Mouse (Mus musculus) heart, embryonic 14.5 days (tissue): ENCODE measurements around the gene Golga3. TPM values are rescaled to one million over a fixed set of nuclear protein-coding genes. Genes with fewer than 3 reads are reported as not detected.

ENCODE experiments used
- ATAC-seq: fragments of 200-750 bp; cut with Nextera tagmentation; 2 replicates; pipeline ENCODE4 v1.8.0; 2017; ENCODE audit warnings: low read depth, moderate TSS enrichment; ENCODE audit not compliant: insufficient number of reproducible peaks, insufficient read depth, low FRiP score
- H3K27ac ChIP-seq, 2 experiments: fragments of 200-500 bp in 1 of 2; fragments of 300-500 bp in 1 of 2; sonication (generic) in 1 of 2; replicated peaks in 1 of 2; 2 replicates each; pipeline ENCODE4 v1.5.1; 2012 to 2014; ENCODE audit warnings: low read depth in 2 of 2, low read length in 2 of 2, control low read depth in 1 of 2, mild to moderate bottlenecking in 1 of 2, mixed read lengths in 1 of 2; ENCODE audit not compliant: control insufficient read depth in 1 of 2, insufficient read depth in 1 of 2
- H3K27me3 ChIP-seq: fragments of 300-500 bp; sonication (generic); 2 replicates; pipeline ENCODE4 v1.6.1; 2014; ENCODE audit warnings: mild to moderate bottlenecking, low read length, control low read depth; ENCODE audit not compliant: control insufficient read depth, insufficient read depth
- H3K36me3 ChIP-seq: fragments of 300-500 bp; sonication (generic); 2 replicates; pipeline ENCODE4 v1.6.1; 2014; ENCODE audit warnings: mild to moderate bottlenecking, control low read depth, low read length, mixed read lengths; ENCODE audit not compliant: control insufficient read depth, insufficient read depth
- H3K4me1 ChIP-seq, 2 experiments: fragments of 200-500 bp in 1 of 2; fragments of 300-500 bp in 1 of 2; sonication (generic) in 1 of 2; 2 replicates each; pipeline ENCODE4 v1.6.1; 2012 to 2014; ENCODE audit warnings: low read length in 2 of 2, control low read depth in 1 of 2, mixed read lengths in 1 of 2; ENCODE audit not compliant: control insufficient read depth in 2 of 2, insufficient read depth in 2 of 2
- H3K4me2 ChIP-seq: fragments of 300-500 bp; sonication (generic); 2 replicates; pipeline ENCODE4 v1.6.1; 2014; ENCODE audit warnings: mild to moderate bottlenecking, low read length
- H3K4me3 ChIP-seq, 2 experiments: fragments of 200-500 bp in 1 of 2; fragments of 300-500 bp in 1 of 2; sonication (generic) in 1 of 2; 2 replicates each; pipeline ENCODE4 v1.5.1; 2012 to 2014; ENCODE audit warnings: low read length in 2 of 2, mild to moderate bottlenecking in 2 of 2, control low read depth in 1 of 2, low read depth in 1 of 2, moderate library complexity in 1 of 2; ENCODE audit not compliant: control insufficient read depth in 1 of 2, insufficient read depth in 1 of 2
- H3K9ac ChIP-seq: fragments of 300-500 bp; sonication (generic); 2 replicates; pipeline ENCODE4 v1.6.1; 2014; ENCODE audit warnings: mild to moderate bottlenecking, low read length
- H3K9me3 ChIP-seq: fragments of 300-500 bp; sonication (generic); 2 replicates; pipeline ENCODE4 v1.6.1; 2016; ENCODE audit warnings: low read length, control low read depth; ENCODE audit not compliant: control insufficient read depth
- WGBS: fragments of 180-500 bp; shearing (Covaris S2); extraction: QIAGEN DNeasy Blood & Tissue Kit; methylation state at CpG from one replicate; pipeline ENCODE4 v1.1.7; 2014; 5-methylcytosine and 5-hydroxymethylcytosine counted together
- polyA plus RNA-seq: library from polyadenylated mRNA; unstranded; fragments of >200 nt; fragmentation: Nextera tagmentation; extraction: Ambion mirVana; gene quantifications from 2 replicates; pipeline ENCODE4 v1.2.1, GENCODE M21; 2014

The Golga3 gene
- polyA plus RNA-seq, 1 experiment from 2014 or later: 18.7 TPM

- Histone ChIP-seq H3K27me3 (no peaks in the 10 kb centered on the region), H3K9me3 (no peaks in the 10 kb centered on the region), H3K4me3 (no peak overlapping the region), H3K36me3 (peaks cover 85% of the 10 kb centered on the region), H3K4me2 (no peak overlapping the region), H3K9ac (no peak overlapping the region), H3K4me1 (0 out of 4 replicates have a peak, but pooled peaks cover 0 to 2% of the 10 kb centered on the region in 2 experiments), H3K27ac (no peak overlapping the region)
- ATAC-seq: no peak
- WGBS: 88% methylated on average over 5 of the region's 5 CpGs
Observed at GRCm38 (mm10) chr5:110143007-110143406, 33.5 kb upstream of the Golga3 start.

GRCm38 (mm10) chr5:110169374-110169773 is 7.1 kb upstream of the Golga3 start:
- H3K36me3 ChIP-seq: peaks cover 81% of the 10 kb centered on the region
- H3K4me2 ChIP-seq: no peak overlapping the region
- no peak overlapping the region for H3K9ac ChIP-seq
- 92% methylated on average over 4 of the region's 4 CpGs for WGBS
- H3K4me1 ChIP-seq: no peaks in the 10 kb centered on the region
- no peak overlapping the region for H3K4me3 ChIP-seq
- no peak for ATAC-seq
- H3K27me3 ChIP-seq: no peaks in the 10 kb centered on the region
- no peak overlapping the region for H3K27ac ChIP-seq
- H3K9me3 ChIP-seq: no peaks in the 10 kb centered on the region

- Histone ChIP-seq H3K4me2 (peak overlapping the region; percentile 70), H3K4me3 (peak overlapping the region; percentile 90 to 97), H3K9ac (peak overlapping the region; percentile 92), H3K27me3 (no peaks in the 10 kb centered on the region), H3K27ac (peak overlapping the region; percentile 76 to 83), H3K36me3 (peaks cover 14% of the 10 kb centered on the region), H3K9me3 (no peaks in the 10 kb centered on the region), H3K4me1 (peaks cover 0 to 15% of the 10 kb centered on the region in 2 experiments; a peak in 2 of 4 replicates)
- peak; percentile 9; the same call in 1 of the 2 replicates for ATAC-seq
- WGBS: 3% methylated on average over 19 of the region's 19 CpGs
Observed at GRCm38 (mm10) chr5:110177021-110177420, 520 bp downstream of the Golga3 start.

- peaks cover 0 to 15% of the 10 kb centered on the region in 2 experiments; a peak in 2 of 4 replicates for H3K4me1 ChIP-seq
- WGBS: 65% methylated on average over 2 of the region's 2 CpGs
- no peak for ATAC-seq
- no peak overlapping the region for H3K27ac ChIP-seq
- peaks cover 18% of the 10 kb centered on the region for H3K36me3 ChIP-seq
- no peaks in the 10 kb centered on the region for H3K9me3 ChIP-seq
- no peaks in the 10 kb centered on the region for H3K27me3 ChIP-seq
- no peak overlapping the region for H3K4me3 ChIP-seq
- H3K9ac ChIP-seq: no peak overlapping the region
- H3K4me2 ChIP-seq: no peak overlapping the region
Observed at GRCm38 (mm10) chr5:110178628-110179027, 2.1 kb downstream of the Golga3 start.

GRCm38 (mm10) chr5:110181716-110182115 is 5.2 kb downstream of the Golga3 start:
- H3K4me3 ChIP-seq: no peak overlapping the region
- H3K9me3 ChIP-seq: no peaks in the 10 kb centered on the region
- 59% methylated on average over 5 of the region's 5 CpGs for WGBS
- H3K27ac ChIP-seq: no peak overlapping the region
- H3K4me1 ChIP-seq: peaks cover 0 to 11% of the 10 kb centered on the region in 2 experiments; a peak in 2 of 4 replicates
- no peak overlapping the region for H3K4me2 ChIP-seq
- no peak for ATAC-seq
- H3K27me3 ChIP-seq: no peaks in the 10 kb centered on the region
- peaks cover 48% of the 10 kb centered on the region for H3K36me3 ChIP-seq
- no peak overlapping the region for H3K9ac ChIP-seq

GRCm38 (mm10) chr5:110203164-110203895 is 26.8 kb downstream of the Golga3 start:
- no peak for ATAC-seq
- H3K4me1 ChIP-seq: no peaks in the 10 kb centered on the region
- no peak overlapping the region for H3K4me2 ChIP-seq
- peaks cover 86% of the 10 kb centered on the region for H3K36me3 ChIP-seq
- H3K4me3 ChIP-seq: no peak overlapping the region
- H3K9me3 ChIP-seq: no peaks in the 10 kb centered on the region
- H3K9ac ChIP-seq: no peak overlapping the region
- no peak overlapping the region for H3K27ac ChIP-seq
- no peaks in the 10 kb centered on the region for H3K27me3 ChIP-seq
- WGBS: 82% methylated on average over 10 of the region's 10 CpGs

GRCm38 (mm10) chr5:110204777-110205176 is 28.3 kb downstream of the Golga3 start:
- Histone ChIP-seq H3K27ac (no peak overlapping the region), H3K27me3 (no peaks in the 10 kb centered on the region), H3K4me3 (no peak overlapping the region), H3K36me3 (peaks cover 98% of the 10 kb centered on the region), H3K4me2 (no peak overlapping the region), H3K9me3 (no peaks in the 10 kb centered on the region), H3K4me1 (no peaks in the 10 kb centered on the region), H3K9ac (no peak overlapping the region)
- no peak for ATAC-seq
- WGBS: 77% methylated on average over 6 of the region's 6 CpGs

GRCm38 (mm10) chr5:110211312-110211711 is 34.8 kb downstream of the Golga3 start:
- Histone ChIP-seq H3K27ac (no peak overlapping the region), H3K36me3 (peaks cover 99% of the 10 kb centered on the region), H3K9ac (no peak overlapping the region), H3K27me3 (no peaks in the 10 kb centered on the region), H3K4me1 (no peaks in the 10 kb centered on the region), H3K4me3 (no peak overlapping the region), H3K4me2 (no peak overlapping the region), H3K9me3 (no peaks in the 10 kb centered on the region)
- WGBS: 85% methylated on average over 2 of the region's 2 CpGs
- ATAC-seq: no peak
